Mouse (Mus musculus) intestine, postnatal 0 days (tissue): ENCODE results near the gene Gm17268. TPM values are rescaled to one million over a fixed set of nuclear protein-coding genes. Genes with fewer than 3 reads are reported as not detected.

Experiments used
- ATAC-seq: fragments of 200-750 bp; cut with Nextera tagmentation; 2 replicates; pipeline ENCODE4 v1.8.0; 2017; ENCODE audit warnings: mild to moderate bottlenecking, moderate TSS enrichment, moderate library complexity
- H3K27ac ChIP-seq: fragments of 300-500 bp; sonication (generic); 2 replicates; pipeline ENCODE4 v1.5.1; 2014; ENCODE audit warnings: mild to moderate bottlenecking, low read depth, low read length, moderate library complexity
- H3K27me3 ChIP-seq: fragments of 300-500 bp; sonication (generic); replicated peaks from 2 replicates; pipeline ENCODE4 v1.6.1; 2014; ENCODE audit warnings: low read length, mixed read lengths; ENCODE audit not compliant: control insufficient read depth, insufficient read depth
- H3K36me3 ChIP-seq: fragments of 300-500 bp; sonication (generic); 2 replicates; pipeline ENCODE4 v1.6.1; 2014; ENCODE audit warnings: mild to moderate bottlenecking, moderate library complexity; ENCODE audit not compliant: control insufficient read depth, insufficient read depth
- H3K4me1 ChIP-seq: fragments of 300-500 bp; sonication (generic); replicated peaks from 2 replicates; pipeline ENCODE4 v1.6.1; 2014; ENCODE audit warnings: antibody characterized with exemption, low read length, mixed read lengths; ENCODE audit not compliant: control insufficient read depth, insufficient read depth
- H3K4me2 ChIP-seq: fragments of 300-500 bp; sonication (generic); replicated peaks from 2 replicates; pipeline ENCODE4 v1.6.1; 2014; ENCODE audit warnings: low read depth, mild to moderate bottlenecking, moderate library complexity
- H3K4me3 ChIP-seq: fragments of 300-500 bp; sonication (generic); 2 replicates; pipeline ENCODE4 v1.5.1; 2014; ENCODE audit warnings: low read depth, low read length
- H3K9ac ChIP-seq: fragments of 300-500 bp; sonication (generic); 2 replicates; pipeline ENCODE4 v1.6.1; 2014; ENCODE audit warnings: mild to moderate bottlenecking, low read depth, low read length
- H3K9me3 ChIP-seq: fragments of 300-500 bp; sonication (generic); 2 replicates; pipeline ENCODE4 v1.6.1; 2016; ENCODE audit warnings: mixed run types; ENCODE audit not compliant: control insufficient read depth
- CTCF ChIP-seq: sonication (generic); IDR thresholded peaks from 2 replicates; pipeline ENCODE4 v1.5.1; 2016; ENCODE audit warnings: low read depth, mild to moderate bottlenecking, control low read depth, antibody characterized with exemption, moderate library complexity
- WGBS: fragments of 180-500 bp; shearing (Covaris S2); extraction: QIAGEN DNeasy Blood & Tissue Kit; methylation state at CpG from one replicate; pipeline ENCODE4 v1.1.7; 2014; 5-methylcytosine and 5-hydroxymethylcytosine counted together
- polyA plus RNA-seq: library from polyadenylated mRNA; unstranded; fragments of >200 nt; fragmentation: Nextera tagmentation; extraction: Ambion mirVana; gene quantifications from 2 replicates; pipeline ENCODE4 v1.2.1, GENCODE M21; 2015

The Gm17268 gene
- polyA plus RNA-seq, 1 experiment from 2014 or later, result not detected

DNA sequence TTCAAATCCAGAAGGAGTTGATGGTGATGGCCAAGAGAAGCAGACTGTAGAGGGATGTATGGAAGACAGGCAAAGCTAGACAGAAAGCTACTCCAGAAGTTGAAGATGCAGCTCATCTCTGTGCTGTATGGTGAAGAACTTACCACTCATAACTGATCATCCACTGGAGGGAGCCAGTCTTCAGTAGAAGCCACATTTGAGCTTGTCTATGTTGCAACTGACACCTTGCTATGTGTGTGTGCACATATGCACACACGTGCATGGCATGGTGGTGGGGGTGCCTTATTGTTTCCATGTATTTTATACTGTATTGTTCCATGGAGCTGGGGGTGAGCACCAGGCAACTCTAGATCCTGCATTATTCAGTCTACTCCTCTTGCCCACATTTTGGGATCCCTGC is 34.0 kb upstream of the Gm17268 start:
- Histone ChIP-seq H3K27me3 (no peaks in the 10 kb centered on the region), H3K9ac (no peak overlapping the region), H3K9me3 (no peaks in the 10 kb centered on the region), H3K4me1 (no peaks in the 10 kb centered on the region), H3K27ac (no peak overlapping the region), H3K4me2 (no peak overlapping the region), H3K36me3 (no peaks in the 10 kb centered on the region), H3K4me3 (no peak overlapping the region)
- peak; percentile 47 for TF ChIP-seq CTCF
- ATAC-seq, result no peak
- 73% methylated on average over 1 of the region's 1 CpGs for WGBS

DNA sequence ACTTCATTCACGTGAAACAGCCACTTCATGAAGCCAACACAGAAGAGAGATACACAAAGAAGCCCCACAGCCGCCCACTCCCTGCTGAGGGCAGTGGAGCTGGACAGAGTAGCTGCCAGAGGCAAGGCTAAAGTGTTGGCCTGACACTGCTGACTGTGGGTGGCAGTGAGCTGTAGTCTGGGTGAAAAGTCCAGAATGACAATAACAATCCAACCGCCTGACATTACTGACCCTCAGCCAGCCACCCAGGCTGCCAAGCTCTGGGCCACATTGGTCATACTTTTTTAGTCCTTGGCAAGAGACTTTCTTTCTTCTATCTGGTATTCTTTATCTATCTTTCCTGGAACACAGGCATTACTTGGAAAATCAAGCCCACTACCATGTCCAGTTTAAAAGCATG is 32.7 kb upstream of the Gm17268 start:
- no peaks in the 10 kb centered on the region for H3K27me3 ChIP-seq
- no peaks in the 10 kb centered on the region for H3K36me3 ChIP-seq
- no peak overlapping the region for H3K4me3 ChIP-seq
- H3K27ac ChIP-seq, result no peak overlapping the region
- no peak overlapping the region for H3K9ac ChIP-seq
- no peaks in the 10 kb centered on the region for H3K9me3 ChIP-seq
- no peaks in the 10 kb centered on the region for H3K4me1 ChIP-seq
- H3K4me2 ChIP-seq, result no peak overlapping the region
- ATAC-seq, result no peak
- no peak for TF ChIP-seq CTCF
- WGBS, result 80% methylated on average over 3 of the region's 3 CpGs

DNA sequence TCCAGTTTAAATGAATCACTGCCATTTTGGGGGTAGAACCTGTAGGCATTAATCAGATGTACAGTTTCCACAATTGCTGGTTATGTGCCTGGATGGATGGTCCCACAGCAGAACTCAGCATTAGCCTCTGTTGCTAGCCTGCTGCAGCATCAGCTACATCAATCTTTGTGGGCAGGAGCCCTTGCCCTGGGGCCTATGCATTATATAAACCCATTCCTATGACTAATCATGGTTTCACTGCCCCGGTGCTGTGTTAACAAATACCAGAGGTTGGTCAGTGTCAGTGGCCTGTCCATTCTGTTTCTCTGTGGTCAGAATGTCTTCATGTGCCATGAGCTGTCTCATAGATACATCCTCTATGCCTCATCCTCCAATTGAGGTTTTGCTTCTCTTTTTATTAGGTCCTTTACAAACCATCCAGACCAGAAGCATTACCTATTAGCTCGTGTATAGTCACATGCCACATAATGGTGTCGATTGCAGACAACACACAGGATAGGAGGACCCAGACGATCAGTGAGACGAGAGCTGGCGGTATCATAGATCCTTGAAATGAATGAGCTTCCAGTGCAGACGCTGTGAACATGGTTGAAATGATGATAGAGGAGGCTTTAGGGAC is 28.7 kb upstream of the Gm17268 start:
- H3K4me2 ChIP-seq, result no peak overlapping the region
- H3K36me3 ChIP-seq, result no peaks in the 10 kb centered on the region
- TF ChIP-seq CTCF, result no peak
- ATAC-seq, result no peak
- H3K27me3 ChIP-seq, result no peaks in the 10 kb centered on the region
- H3K4me3 ChIP-seq, result no peak overlapping the region
- no peak overlapping the region for H3K27ac ChIP-seq
- H3K9me3 ChIP-seq, result no peaks in the 10 kb centered on the region
- no peaks in the 10 kb centered on the region for H3K4me1 ChIP-seq
- no peak overlapping the region for H3K9ac ChIP-seq
- 82% methylated on average over 7 of the region's 7 CpGs for WGBS

DNA sequence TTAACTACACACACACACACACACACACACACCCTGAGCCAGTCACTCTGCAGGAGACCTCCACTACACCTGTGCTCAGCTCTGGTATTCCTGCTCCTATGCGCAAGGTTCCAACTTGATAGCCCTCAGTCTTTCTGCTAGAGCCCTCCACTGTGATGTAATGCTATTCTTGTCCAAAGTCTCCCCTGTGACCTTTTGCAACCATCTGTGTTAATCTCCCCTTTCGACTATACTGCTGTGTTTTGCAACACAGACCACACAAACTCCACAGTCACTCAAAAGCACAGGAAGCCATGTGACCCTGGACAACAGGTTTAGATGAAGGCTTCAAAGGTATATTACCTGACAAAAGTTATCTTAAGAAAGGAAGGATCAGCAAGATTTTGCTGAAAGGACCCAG is 25.1 kb upstream of the Gm17268 start:
- Histone ChIP-seq H3K9me3 (no peaks in the 10 kb centered on the region), H3K4me2 (no peak overlapping the region), H3K9ac (no peak overlapping the region), H3K36me3 (no peaks in the 10 kb centered on the region), H3K4me1 (no peaks in the 10 kb centered on the region), H3K27me3 (no peaks in the 10 kb centered on the region), H3K4me3 (no peak overlapping the region), H3K27ac (no peak overlapping the region)
- TF ChIP-seq CTCF, result no peak
- WGBS, result 80% methylated on average over 2 of the region's 2 CpGs
- ATAC-seq, result no peak

DNA sequence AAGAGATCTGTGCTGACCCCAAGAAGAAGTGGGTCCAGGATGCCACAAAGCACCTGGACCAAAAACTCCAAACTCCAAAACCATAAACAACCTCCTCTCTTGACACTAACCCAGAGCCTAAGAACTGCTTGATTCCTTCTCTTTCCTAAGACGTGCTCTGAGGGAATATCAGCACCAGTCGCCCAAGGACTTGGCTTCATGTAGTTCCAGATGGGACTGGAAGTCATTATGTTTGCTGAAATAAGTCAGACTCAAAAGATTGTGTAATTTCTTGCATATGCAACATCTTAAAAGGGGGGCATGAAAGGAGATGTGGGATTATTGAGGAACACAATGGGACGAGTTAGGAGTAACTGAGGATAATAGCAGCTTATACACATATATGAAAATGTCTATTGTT is 23.9 kb upstream of the Gm17268 start:
- Histone ChIP-seq H3K36me3 (no peaks in the 10 kb centered on the region), H3K9me3 (no peaks in the 10 kb centered on the region), H3K4me2 (no peak overlapping the region), H3K4me3 (no peak overlapping the region), H3K4me1 (no peaks in the 10 kb centered on the region), H3K9ac (no peak overlapping the region), H3K27me3 (no peaks in the 10 kb centered on the region), H3K27ac (no peak overlapping the region)
- TF ChIP-seq CTCF, result no peak
- WGBS, result 77% methylated on average over 3 of the region's 3 CpGs
- ATAC-seq, result no peak

DNA sequence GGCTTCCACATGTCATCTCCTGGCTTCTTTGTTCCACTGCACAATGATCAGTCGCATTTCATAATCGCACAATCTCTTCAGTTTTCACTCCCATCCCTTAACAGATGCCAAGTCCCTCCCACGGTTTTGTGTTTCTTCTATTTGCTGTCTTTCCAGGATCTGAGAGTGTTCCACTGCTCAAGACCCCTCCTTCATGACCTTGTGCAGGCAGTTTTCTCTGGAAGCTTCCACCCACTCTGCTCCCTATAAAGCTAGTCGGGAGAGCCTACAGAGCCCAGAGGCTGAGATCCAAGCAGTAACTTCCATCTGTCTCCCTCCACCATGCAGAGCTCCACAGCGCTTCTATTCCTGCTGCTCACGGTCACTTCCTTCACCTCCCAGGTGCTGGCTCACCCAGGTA is 19.3 kb upstream of the Gm17268 start, which contains the start of gene Ccl11:
TSS of gene Ccl11 (plus strand) at position 178 of the 400 bp plus-strand sequence.
- H3K4me2 ChIP-seq, result peak within 1 kb of the TSS; percentile 45
- WGBS, result 61% methylated on average over 6 of the region's 6 CpGs
- peak within 1 kb of the TSS; percentile 29 for H3K4me3 ChIP-seq

More for the DNA sequence above, 19.3 kb upstream of the Gm17268 start, which contains the start of gene Ccl11:
- Histone ChIP-seq H3K9me3 (no peaks in the 10 kb centered on the region), H3K4me1 (no peaks in the 10 kb centered on the region), H3K9ac (0 out of 2 replicates have a peak within 1 kb of the TSS, but pooled peaks have one; percentile 1), H3K27me3 (no peaks in the 10 kb centered on the region), H3K27ac (no peak within 1 kb of the TSS; the same call in 1 of the 2 replicates), H3K36me3 (no peaks in the 10 kb centered on the region)
- no peak for ATAC-seq
- no peak for TF ChIP-seq CTCF
